Mouse (Mus musculus): ENCODE measurements around the gene Ccdc134.

DNA sequence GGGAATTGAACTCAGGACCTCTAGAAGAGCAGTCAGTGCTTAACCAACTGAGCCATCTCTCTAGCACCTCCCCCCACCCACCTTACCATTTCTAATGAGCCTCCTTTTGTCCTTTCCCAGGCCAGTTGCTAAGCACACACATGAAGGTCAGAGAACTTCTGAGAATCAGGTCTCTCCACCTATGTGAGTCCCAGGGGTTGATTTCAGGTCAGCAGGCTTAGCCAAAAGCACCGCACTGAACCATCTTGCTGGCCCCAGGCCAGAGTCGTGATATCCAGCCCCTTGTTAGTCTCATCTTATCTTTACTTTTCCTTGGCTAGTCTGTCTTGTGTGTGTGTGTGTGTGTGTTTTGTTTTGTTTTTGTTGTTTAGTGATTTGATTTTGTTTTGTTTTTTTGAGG, 17.7 kb downstream of the Ccdc134 start:
- TF ChIP-seq CTCF (IDR thresholded peaks at IDR 0.05; ENCODE audit: control insufficient read depth, insufficient read depth, low read length) (no peak), POLR2A (IDR thresholded peaks at IDR 0.05; ENCODE audit: borderline replicate concordance, control insufficient read depth, low read depth, low read length) (no peak)

Data from bone marrow, adult 2 months (tissue).